Mouse (Mus musculus) kidney, embryonic 14.5 days (tissue): Measurements from ENCODE around the gene Dnph1. TPM values are rescaled to one million over a fixed set of nuclear protein-coding genes. Genes with fewer than 3 reads are reported as not detected.

Source experiments
- ATAC-seq: fragments of 200-750 bp; cut with Nextera tagmentation; 2 replicates; pipeline ENCODE4 v1.8.0; 2017; ENCODE audit warnings: moderate number of reproducible peaks, mild to moderate bottlenecking, moderate TSS enrichment, moderate library complexity; ENCODE audit not compliant: low FRiP score, low TSS enrichment
- H3K27ac ChIP-seq: fragments of 300-500 bp; sonication (generic); 2 replicates; pipeline ENCODE4 v1.5.1; 2014; ENCODE audit warnings: low read depth, mild to moderate bottlenecking, low read length, moderate library complexity, mixed read lengths
- H3K27me3 ChIP-seq: fragments of 300-500 bp; sonication (generic); 2 replicates; pipeline ENCODE4 v1.6.1; 2014; ENCODE audit warnings: mild to moderate bottlenecking, low read length; ENCODE audit not compliant: control insufficient read depth, insufficient read depth
- H3K36me3 ChIP-seq: fragments of 300-500 bp; sonication (generic); 2 replicates; pipeline ENCODE4 v1.6.1; 2014; ENCODE audit warnings: low read length, mixed read lengths; ENCODE audit not compliant: control insufficient read depth, insufficient read depth
- H3K4me1 ChIP-seq: fragments of 300-500 bp; sonication (generic); 2 replicates; pipeline ENCODE4 v1.6.1; 2014; ENCODE audit warnings: low read length, mixed read lengths; ENCODE audit not compliant: control insufficient read depth, insufficient read depth
- H3K4me2 ChIP-seq: fragments of 300-500 bp; sonication (generic); replicated peaks from 2 replicates; pipeline ENCODE4 v1.6.1; 2014; ENCODE audit warnings: low read depth, mild to moderate bottlenecking, low read length
- H3K4me3 ChIP-seq: fragments of 300-500 bp; sonication (generic); 2 replicates; pipeline ENCODE4 v1.5.1; 2014; ENCODE audit warnings: mild to moderate bottlenecking, low read length
- H3K9ac ChIP-seq: fragments of 300-500 bp; sonication (generic); 2 replicates; pipeline ENCODE4 v1.6.1; 2014; ENCODE audit warnings: low read depth, mild to moderate bottlenecking, low read length, moderate library complexity
- H3K9me3 ChIP-seq: fragments of 300-500 bp; sonication (generic); 2 replicates; pipeline ENCODE4 v1.6.1; 2016; ENCODE audit warnings: low read length; ENCODE audit not compliant: control insufficient read depth
- WGBS: fragments of 180-500 bp; shearing (Covaris S2); extraction: QIAGEN DNeasy Blood & Tissue Kit; methylation state at CpG from one replicate; pipeline ENCODE4 v1.1.7; 2014; 5-methylcytosine and 5-hydroxymethylcytosine counted together
- polyA plus RNA-seq: library from polyadenylated mRNA; unstranded; fragments of >200 nt; fragmentation: Nextera tagmentation; extraction: Ambion mirVana; gene quantifications from 2 replicates; pipeline ENCODE4 v1.2.1, GENCODE M21; 2014

The Dnph1 gene
- polyA plus RNA-seq, 1 experiment from 2014 or later = 67.9 TPM

- Histone ChIP-seq H3K4me3 (peak overlapping the region; percentile 35), H3K9me3 (no peaks in the 10 kb centered on the region), H3K9ac (peak overlapping the region; percentile 50), H3K36me3 (no peaks in the 10 kb centered on the region), H3K27ac (no peak overlapping the region), H3K27me3 (peaks cover 50% of the 10 kb centered on the region), H3K4me2 (peak overlapping the region; percentile 62), H3K4me1 (peaks cover 6% of the 10 kb centered on the region; the same call in 1 of the 2 replicates)
- 0 out of 2 replicates have a peak, but pooled peaks have one; percentile 9 for ATAC-seq
- under 1% methylated on average over 32 of the region's 32 CpGs for WGBS
Observed at GRCm38 (mm10) chr17:46460673-46461072, 35.8 kb upstream of the Dnph1 start.

- no peak for ATAC-seq
- Histone ChIP-seq H3K27ac (no peak overlapping the region), H3K4me3 (peak overlapping the region; percentile 35), H3K36me3 (no peaks in the 10 kb centered on the region), H3K9me3 (no peaks in the 10 kb centered on the region), H3K4me2 (peak overlapping the region; percentile 62), H3K9ac (peak overlapping the region; percentile 50; the same call in 1 of the 2 replicates), H3K27me3 (peaks cover 44% of the 10 kb centered on the region), H3K4me1 (0 out of 2 replicates have a peak, but pooled peaks cover 6% of the 10 kb centered on the region)
- WGBS = 5% methylated on average over 8 of the region's 8 CpGs
Observed at GRCm38 (mm10) chr17:46461347-46461746, 35.2 kb upstream of the Dnph1 start.

- Histone ChIP-seq H3K27me3 (peaks cover 37% of the 10 kb centered on the region), H3K9ac (no peak overlapping the region), H3K36me3 (no peaks in the 10 kb centered on the region), H3K4me3 (no peak overlapping the region), H3K4me1 (0 out of 2 replicates have a peak, but pooled peaks cover 6% of the 10 kb centered on the region), H3K4me2 (no peak overlapping the region), H3K27ac (no peak overlapping the region), H3K9me3 (no peaks in the 10 kb centered on the region)
- ATAC-seq = no peak
- WGBS = 74% methylated on average over 5 of the region's 5 CpGs
Observed at GRCm38 (mm10) chr17:46462226-46462625, 34.3 kb upstream of the Dnph1 start.

GRCm38 (mm10) chr17:46467830-46468229 lies 28.7 kb upstream of the Dnph1 start:
- Histone ChIP-seq H3K36me3 (no peaks in the 10 kb centered on the region), H3K27me3 (0 out of 2 replicates have a peak, but pooled peaks cover 3% of the 10 kb centered on the region), H3K9me3 (no peaks in the 10 kb centered on the region), H3K4me1 (no peaks in the 10 kb centered on the region), H3K4me3 (no peak overlapping the region), H3K27ac (no peak overlapping the region), H3K4me2 (no peak overlapping the region), H3K9ac (no peak overlapping the region)
- ATAC-seq = no peak
- 67% methylated on average over 9 of the region's 9 CpGs for WGBS

GRCm38 (mm10) chr17:46476601-46477000 lies 19.9 kb upstream of the Dnph1 start:
- no peak for ATAC-seq
- H3K9me3 ChIP-seq = no peaks in the 10 kb centered on the region
- H3K4me2 ChIP-seq = no peak overlapping the region
- H3K9ac ChIP-seq = no peak overlapping the region
- no peaks in the 10 kb centered on the region for H3K36me3 ChIP-seq
- H3K27me3 ChIP-seq = no peaks in the 10 kb centered on the region
- H3K4me1 ChIP-seq = 0 out of 2 replicates have a peak, but pooled peaks cover 3% of the 10 kb centered on the region
- no peak overlapping the region for H3K4me3 ChIP-seq
- no peak overlapping the region for H3K27ac ChIP-seq
- 62% methylated on average over 8 of the region's 8 CpGs for WGBS

- H3K27ac ChIP-seq = no peak overlapping the region
- H3K27me3 ChIP-seq = no peaks in the 10 kb centered on the region
- H3K4me2 ChIP-seq = no peak overlapping the region
- no peak overlapping the region for H3K4me3 ChIP-seq
- H3K36me3 ChIP-seq = no peaks in the 10 kb centered on the region
- 0 out of 2 replicates have a peak, but pooled peaks cover 3% of the 10 kb centered on the region for H3K4me1 ChIP-seq
- H3K9me3 ChIP-seq = no peaks in the 10 kb centered on the region
- no peak for ATAC-seq
- no peak overlapping the region for H3K9ac ChIP-seq
- WGBS = 59% methylated on average over 15 of the region's 15 CpGs
Observed at GRCm38 (mm10) chr17:46477286-46477685, 19.2 kb upstream of the Dnph1 start.

GRCm38 (mm10) chr17:46483561-46484001 lies 12.9 kb upstream of the Dnph1 start:
- 0% methylated on average over 16 of the region's 16 CpGs for WGBS
- H3K9me3 ChIP-seq = no peaks in the 10 kb centered on the region
- peaks cover 55% of the 10 kb centered on the region for H3K27me3 ChIP-seq
- H3K9ac ChIP-seq = no peak overlapping the region
- peak overlapping the region; percentile 58 for H3K4me2 ChIP-seq
- peak; percentile 44 for ATAC-seq
- no peaks in the 10 kb centered on the region; the same call in 1 of the 2 replicates for H3K4me1 ChIP-seq
- no peak overlapping the region for H3K27ac ChIP-seq
- no peaks in the 10 kb centered on the region for H3K36me3 ChIP-seq
- H3K4me3 ChIP-seq = peak overlapping the region; percentile 38

GRCm38 (mm10) chr17:46484021-46484431 lies 12.5 kb upstream of the Dnph1 start:
- H3K4me1 ChIP-seq = no peaks in the 10 kb centered on the region; the same call in 1 of the 2 replicates
- no peaks in the 10 kb centered on the region for H3K9me3 ChIP-seq
- peak overlapping the region; percentile 58 for H3K4me2 ChIP-seq
- ATAC-seq = peak; percentile 50
- no peaks in the 10 kb centered on the region for H3K36me3 ChIP-seq
- peak overlapping the region; percentile 38 for H3K4me3 ChIP-seq
- H3K9ac ChIP-seq = peak overlapping the region; percentile 50
- H3K27ac ChIP-seq = no peak overlapping the region
- under 1% methylated on average over 13 of the region's 13 CpGs for WGBS
- H3K27me3 ChIP-seq = peaks cover 58% of the 10 kb centered on the region

GRCm38 (mm10) chr17:46484461-46484875 lies 12.0 kb upstream of the Dnph1 start:
- H3K4me1 ChIP-seq = no peaks in the 10 kb centered on the region; the same call in 1 of the 2 replicates
- H3K4me3 ChIP-seq = peak overlapping the region; percentile 38; the same call in 1 of the 2 replicates
- peaks cover 61% of the 10 kb centered on the region for H3K27me3 ChIP-seq
- peak overlapping the region; percentile 58 for H3K4me2 ChIP-seq
- H3K9me3 ChIP-seq = no peaks in the 10 kb centered on the region
- no peaks in the 10 kb centered on the region for H3K36me3 ChIP-seq
- no peak overlapping the region for H3K9ac ChIP-seq
- WGBS = 8% methylated on average over 6 of the region's 6 CpGs
- no peak overlapping the region for H3K27ac ChIP-seq
- ATAC-seq = 0 out of 2 replicates have a peak, but pooled peaks have one; percentile 10
